Mouse (Mus musculus): ENCODE results near the gene Il20ra.
A peak's percentile ranks its signal among the peaks of the same experiment; 100 is the strongest.
"Not testable (repeated sequence)": the region's sequence is repeated elsewhere in the genome, so short reads cannot be mapped to it uniquely, and the experiment has no call there.

Gene Il20ra

DNA sequence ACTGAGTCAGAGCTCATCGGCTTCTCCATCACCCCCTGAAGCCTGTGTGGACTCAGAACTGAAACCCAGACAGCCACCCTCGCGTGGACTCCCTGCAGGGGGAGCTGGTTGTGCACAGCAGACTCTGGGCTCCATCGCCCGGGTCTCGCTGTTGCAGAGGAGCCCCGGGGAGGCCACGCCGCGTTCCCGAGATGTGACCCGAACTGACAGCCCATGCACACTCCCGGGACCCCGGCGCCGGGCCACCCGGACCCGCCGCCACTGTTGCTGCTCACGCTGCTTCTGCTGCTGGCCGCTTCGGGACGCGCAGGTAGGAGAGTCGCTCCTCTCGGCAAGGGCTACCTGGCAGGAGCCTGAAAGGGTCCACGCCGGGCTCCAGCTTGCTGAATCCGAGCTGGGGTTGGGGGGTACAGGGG is at the start of gene Il20ra:
TSS of gene Il20ra (plus strand) at position 150 of the 416 bp plus-strand sequence.
- DNase-seq (ENCODE audit: low read depth, low spot score) = no peak

DNA sequence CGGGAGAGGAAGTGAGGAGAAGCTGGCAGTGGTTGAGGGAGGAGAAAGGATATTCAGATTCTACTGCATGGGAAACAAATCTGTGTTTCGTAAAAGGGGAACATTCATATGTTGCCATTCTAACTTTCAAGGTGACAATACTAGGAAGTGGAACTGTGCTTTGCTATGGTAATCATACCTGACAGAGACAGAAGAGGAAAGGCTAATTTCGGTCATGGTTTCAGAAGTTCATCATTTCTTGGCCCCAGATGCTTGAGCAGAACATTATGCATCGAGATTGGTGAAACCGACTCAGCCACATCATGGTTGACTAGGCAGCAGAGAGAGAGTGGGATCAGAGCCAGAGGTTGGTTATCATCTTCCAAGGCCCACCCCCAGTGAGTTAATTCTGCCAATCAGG is 43.4 kb upstream of the Il20ra start:
- no peak for DNase-seq (ENCODE audit: low read depth, low spot score)

DNA sequence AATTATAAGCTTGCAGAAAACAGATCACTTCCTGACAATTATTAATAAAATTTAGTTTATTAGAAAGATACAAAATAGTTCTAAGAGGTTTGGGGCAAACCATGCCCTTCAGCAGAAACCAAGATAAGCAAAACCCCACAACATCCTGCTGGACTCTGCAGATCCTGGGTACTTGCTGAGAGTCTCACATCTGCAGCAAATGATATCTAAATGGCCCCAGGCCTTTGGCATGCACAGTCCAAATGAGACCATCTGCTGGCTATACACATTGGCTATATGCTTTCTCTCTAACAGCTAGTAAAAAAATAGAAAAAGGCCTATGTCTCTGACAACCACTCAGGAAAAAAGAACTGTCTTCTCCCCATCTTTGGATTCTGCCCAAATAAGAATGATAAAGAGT is 40.4 kb upstream of the Il20ra start:
- DNase-seq (ENCODE audit: low read depth, low spot score) = no peak

DNA sequence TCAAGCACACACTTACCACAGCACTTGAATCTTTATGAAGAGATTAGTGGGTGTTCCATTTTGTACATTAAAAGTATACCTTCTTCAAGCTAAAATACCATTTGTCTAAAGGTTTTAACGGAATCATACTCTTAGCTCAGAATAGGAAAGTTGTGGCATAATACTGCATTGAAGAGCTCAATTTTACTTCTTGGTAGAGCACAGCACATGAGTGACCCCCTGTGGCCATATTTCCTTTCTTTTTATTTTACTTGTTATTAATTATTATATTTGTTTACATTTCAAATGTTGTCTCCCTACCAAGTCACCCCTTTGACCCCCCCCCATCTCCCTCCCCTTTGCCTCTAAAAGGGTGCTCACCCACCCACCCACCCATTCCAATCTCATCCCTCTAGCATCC is 39.2 kb upstream of the Il20ra start:
- no peak for DNase-seq (ENCODE audit: low read depth, low spot score)

DNA sequence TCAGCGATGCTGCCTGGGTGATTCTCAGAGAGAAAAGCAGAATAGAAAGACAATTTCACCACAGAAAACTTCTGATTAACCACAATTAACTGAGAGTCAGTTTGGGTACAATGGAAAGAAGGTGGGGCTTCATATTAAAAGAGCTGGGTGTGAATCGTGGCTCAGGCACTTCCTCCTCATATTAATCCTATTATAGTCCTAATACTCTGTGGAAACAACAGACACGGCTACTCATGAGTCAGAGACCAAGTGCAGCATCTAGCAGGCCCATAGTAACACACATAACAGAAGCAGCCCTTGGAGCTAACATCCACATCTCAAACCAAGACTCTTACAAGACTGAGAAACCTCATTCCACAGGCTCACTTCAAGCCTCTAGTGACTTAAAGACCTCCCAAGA is 24.7 kb upstream of the Il20ra start:
- no peak for DNase-seq (ENCODE audit: low read depth, low spot score)

DNA sequence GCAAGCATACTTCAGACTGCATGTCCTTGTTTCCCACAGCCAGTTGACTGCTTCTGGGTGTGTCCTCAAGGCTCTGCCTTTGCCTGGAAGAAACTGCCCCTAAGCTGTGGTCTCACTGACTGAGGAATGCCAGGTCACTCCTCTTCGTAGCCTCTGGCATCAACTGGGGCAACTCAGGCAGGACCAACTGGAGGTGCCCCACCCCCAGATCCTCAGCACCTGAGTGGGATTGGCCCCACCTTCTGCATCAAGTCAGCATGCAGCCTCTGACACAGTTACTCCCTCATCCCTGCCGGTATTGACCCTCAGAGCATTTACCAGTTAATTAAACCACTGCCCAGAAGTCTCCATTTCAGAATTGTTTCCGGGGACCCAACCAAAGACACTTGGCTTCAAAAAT is 21.1 kb upstream of the Il20ra start:
- DNase-seq (ENCODE audit: low read depth, low spot score) = no peak

DNA sequence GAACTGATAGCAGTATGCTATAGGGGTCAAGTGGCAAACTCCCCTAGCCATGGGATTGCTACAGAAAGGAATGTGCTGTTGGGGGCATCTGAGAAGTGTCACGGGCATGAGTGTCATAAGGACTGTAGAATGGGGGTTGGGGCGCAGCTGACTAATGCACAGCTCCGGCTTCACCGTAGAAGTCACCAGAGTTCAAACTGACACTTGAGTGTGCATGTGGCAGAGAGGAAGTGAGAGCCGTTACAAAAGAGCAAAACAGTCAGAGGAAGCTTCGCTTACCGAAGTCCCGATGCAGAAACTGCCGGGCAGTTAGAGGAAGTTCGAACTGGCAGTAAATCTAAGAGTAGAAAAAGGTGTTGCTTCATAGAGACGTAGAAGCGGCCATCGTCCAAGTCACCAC is 20.6 kb upstream of the Il20ra start:
- no peak for DNase-seq (ENCODE audit: low read depth, low spot score)

DNA sequence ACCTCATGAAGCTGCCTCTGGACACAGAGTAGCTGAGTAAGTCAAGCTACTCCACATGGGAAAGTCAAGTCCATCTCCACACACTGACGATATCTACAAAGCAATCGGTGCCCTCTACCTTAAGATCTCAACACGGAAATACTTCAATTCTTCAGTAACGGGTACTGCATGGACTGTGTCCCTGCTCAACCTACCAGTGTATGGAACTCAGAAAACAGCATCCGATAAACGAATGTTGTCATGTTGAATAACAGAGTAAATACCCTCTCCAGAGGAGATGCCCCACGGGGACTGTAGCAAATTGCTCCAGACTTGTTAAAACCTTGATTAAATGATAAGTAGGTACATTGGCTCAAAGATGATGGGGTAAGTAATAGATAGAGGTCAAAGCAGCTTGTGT is 20.0 kb upstream of the Il20ra start:
- DNase-seq (ENCODE audit: low read depth, low spot score) = no peak

DNA sequence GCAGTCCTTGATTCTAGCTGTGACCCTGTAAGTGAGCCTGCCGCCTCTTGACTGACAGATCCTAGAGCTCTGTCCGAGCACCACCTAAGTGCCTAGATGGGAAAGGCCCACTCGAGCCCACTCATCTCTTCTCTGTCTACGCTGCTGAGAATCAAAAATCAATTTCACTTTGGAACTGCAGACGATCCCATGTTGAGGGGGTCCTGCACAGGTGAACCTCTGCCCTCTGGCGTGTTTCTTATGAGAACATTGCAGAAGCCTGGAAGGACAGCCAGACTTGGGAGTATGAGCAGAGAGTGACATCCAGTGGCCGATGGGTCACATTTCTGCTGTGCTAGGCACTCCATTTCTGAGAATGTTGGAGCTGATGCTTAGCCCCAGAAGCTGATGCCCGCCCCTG is 19.4 kb upstream of the Il20ra start:
- no peak for DNase-seq (ENCODE audit: low read depth, low spot score)

DNA sequence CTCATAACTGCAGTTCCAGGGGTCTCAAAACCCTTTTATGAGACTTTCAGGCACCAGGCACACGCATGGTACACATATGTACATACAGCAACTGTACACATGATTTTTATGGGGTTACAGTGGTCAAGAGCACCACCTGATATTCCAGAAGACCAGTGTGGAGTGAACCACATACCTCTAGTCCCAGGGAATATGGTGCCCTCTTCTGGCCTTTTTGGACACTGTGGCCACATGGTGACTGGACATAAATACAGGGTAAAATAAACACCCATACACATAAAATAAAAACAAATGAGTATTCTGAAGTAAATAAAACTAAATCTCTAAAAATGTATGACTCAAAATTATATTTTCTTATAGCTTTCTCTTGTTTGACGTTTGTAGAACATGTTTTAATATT is 18.7 kb upstream of the Il20ra start:
- no peak for DNase-seq (ENCODE audit: low read depth, low spot score)

DNA sequence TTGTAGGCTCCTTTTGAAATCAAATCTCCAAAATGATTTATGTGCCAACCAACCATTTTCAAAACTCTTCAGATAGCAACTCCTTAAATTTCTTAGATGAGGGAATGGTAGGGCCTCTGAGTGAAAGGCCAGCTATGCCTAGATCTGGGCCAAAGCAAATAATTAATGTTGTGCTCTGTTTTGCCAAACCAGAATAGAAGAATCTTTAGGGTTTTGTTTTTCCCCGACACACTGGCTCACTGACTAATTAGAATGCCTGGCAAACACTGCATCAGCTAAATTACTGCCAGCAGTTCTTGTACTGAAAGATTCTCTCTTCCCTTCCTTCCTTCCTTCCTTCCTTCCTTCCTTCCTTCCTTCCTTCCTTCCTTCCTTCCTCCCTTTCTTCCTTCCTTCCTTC is 13.0 kb upstream of the Il20ra start:
- no peak for DNase-seq (ENCODE audit: low read depth, low spot score)

DNA sequence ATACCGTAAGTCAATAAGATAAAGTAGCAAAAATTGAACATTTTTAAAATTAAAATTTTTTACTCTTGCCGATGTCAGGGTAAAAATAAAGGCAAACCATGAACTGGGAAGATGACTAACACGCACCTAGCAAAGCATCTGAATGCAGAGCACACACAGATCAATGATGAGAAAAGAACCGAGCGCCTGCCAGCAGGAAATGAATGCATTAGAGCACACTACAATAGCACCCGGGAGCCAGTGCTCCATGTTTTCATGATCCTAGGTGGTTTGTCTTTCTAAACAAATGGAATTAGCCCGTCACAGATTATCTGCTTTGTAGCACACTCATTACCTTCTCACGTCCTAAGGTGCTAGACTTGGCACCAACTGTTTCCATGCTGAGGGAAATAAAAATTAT is 7.9 kb upstream of the Il20ra start:
- DNase-seq (ENCODE audit: low read depth, low spot score) = no peak

DNA sequence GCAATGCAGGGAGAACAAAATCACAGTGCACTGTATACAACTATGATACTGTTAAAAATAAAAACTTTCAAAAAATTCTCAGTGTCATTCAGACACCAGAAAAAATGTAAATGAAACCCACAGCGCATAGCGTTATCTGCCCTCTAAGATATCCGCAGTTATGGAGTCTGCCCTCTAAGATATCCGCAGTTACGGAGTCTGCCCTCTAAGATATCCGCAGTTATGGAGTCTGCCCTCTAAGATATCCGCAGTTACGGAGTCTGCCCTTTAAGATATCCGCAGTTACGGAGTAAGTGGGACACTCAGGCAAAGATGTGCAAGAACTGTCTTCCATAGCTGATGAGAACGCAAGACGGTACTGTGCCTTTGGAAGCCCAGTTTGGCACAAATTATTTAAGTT is 4.6 kb upstream of the Il20ra start:
- DNase-seq (ENCODE audit: low read depth, low spot score) = no peak

DNA sequence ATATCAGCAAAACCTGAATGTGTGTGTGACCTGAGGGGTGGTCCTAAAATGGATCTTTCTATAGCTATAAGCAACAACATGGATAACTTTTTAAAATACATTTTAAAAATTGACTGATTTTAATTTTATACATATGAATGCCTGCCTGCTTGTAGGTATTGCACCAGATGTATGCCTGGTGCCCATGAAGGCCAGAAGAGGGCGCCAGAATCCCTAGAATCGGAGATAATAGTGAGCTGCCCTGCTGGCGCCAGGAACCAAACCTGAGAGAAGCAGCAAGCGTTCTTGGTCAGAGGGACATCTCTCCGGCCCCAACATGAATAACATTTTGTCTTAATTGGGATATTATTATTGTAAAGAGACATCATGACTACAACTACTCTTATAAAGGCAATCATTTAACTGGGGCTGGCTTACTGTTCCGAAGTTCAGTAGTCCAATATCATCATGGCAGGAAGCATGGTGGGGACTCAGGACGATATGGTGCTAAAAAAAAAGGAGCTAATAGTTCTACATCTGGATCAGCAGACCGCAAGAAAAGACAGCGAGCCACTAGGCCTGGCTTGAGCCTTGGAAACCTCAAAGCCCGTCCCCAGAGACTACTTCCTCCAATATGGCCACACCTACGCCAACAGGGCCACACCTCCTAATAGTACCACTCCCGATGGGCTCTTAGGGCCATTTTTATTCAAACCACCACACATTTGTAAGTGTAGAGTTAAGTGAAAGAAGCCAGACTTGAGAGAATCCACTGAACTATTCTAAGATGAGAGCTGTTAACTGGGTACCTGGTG is 3.9 kb upstream of the Il20ra start:
- peak; percentile 17 for DNase-seq (ENCODE audit: low read depth, low spot score)

DNA sequence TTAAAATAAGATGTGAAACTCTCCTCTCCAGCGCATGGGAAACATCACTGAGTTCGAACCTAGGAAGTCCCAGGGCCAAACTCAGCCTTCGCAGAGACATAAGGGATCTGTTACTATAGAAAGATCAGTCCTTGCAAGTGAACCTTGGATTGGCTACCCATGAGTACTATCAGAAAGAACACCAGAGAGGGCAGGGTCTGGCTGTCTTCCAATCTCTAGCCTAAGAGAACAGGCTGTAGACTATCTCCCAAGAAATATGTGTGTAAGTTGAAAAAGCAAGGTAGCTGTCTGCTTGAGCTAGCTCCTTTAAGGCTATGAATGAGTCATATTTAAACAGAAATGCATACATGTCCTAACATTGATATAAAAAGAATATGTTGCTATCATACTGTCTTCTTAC is 1.4 kb upstream of the Il20ra start:
- no peak for DNase-seq (ENCODE audit: low read depth, low spot score)

DNA sequence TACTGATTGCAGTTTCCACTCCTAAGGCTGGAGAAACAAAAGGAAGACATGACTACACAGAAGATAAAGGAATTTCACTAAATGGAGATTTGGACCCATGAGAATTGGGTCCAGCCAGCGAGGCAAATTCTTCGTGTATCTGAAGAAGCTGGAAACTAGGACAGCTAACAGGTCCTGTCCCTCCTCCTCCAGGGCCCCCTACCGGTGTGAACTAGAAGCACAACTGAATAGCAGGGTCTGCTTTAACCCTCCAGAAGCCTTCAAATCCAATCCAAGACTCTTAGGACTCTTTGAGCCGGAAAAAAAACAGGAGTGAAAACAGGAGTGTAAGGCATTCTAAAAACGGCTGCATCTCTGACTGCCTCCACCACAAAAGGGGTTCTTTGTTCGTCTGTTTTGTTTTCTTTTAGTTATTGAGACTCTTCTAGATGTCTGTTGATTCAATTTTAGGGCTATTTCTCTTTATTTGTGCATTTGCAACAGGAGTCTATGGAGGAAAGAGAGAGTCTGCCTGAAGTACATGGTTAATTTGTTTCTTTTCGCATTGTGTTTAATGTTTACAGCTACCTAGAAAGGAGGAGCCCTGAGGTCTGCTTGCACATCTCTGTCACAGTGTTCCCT is 709 bp upstream of the Il20ra start:
- DNase-seq (ENCODE audit: low read depth, low spot score) = no peak

DNA sequence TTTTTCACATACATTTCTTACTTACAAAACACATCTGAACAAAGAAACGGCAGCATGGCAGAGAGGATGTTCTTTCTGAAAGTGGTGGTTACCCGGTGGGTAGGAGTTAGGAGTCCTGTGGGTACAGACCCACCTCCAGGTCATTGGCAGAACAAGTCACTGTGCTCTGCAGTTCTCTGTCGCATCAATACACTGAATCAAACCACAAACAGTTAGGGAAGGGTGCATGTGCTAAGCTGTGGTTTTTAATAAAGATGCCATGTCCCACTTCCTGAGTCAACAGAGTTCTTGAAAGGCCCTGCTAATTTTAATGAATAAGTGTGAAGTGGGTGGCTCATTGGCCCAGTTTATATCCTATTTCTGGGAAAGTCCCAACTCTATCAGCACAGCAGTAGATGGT is 6.3 kb downstream of the Il20ra start:
- no peak for DNase-seq (ENCODE audit: low read depth, low spot score)

DNA sequence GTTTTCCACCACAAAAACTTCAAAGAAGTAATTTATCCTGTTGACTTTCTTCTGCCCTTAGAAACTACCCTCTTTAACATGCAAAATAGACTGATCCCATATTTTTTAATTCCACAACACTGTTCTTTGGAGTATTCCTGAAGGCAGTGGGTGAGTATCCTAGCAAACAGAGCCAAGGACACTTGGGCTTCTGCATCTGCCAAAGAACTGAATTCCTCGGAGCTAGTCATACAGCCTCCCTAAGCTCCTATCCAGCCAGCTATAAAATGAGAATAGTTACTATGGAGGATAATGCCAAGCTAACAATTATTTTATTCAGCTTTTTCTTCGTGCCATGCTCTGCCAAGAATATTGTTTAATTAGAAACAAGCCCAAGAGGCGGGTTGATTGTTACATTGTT is 9.9 kb downstream of the Il20ra start:
- no peak for DNase-seq (ENCODE audit: low read depth, low spot score)

DNA sequence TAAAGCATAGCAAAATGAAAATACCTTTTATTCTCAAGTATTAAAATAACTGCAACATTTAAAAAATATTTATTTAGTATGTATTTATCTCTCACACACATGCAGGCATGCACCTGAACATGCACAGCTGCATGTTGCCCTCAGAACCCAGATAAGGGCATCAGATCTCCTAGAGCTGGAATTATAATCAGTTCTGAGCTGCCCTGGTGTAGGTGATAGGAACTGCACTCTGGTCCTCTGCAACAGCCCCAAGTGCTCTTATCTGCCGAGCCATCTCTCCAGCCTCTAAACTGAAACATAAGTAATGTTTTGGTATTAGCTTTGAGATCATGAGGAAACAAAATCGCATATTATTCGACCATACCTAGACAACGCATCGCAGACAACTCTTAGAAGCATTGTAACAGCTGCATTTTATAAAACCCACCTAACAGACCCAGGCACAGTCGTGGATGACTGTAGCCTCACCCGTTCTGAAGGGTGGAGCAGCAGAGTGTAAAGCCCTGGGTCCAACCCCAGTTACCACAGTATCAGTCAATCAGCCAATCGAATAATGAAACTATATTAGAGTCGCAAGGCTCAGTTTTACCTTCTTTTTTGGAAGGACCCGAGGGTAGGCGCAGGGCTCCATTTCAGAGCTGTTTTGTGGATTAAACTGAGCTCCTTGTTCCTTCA is 11.9 kb downstream of the Il20ra start:
- no peak for DNase-seq (ENCODE audit: low read depth, low spot score)

DNA sequence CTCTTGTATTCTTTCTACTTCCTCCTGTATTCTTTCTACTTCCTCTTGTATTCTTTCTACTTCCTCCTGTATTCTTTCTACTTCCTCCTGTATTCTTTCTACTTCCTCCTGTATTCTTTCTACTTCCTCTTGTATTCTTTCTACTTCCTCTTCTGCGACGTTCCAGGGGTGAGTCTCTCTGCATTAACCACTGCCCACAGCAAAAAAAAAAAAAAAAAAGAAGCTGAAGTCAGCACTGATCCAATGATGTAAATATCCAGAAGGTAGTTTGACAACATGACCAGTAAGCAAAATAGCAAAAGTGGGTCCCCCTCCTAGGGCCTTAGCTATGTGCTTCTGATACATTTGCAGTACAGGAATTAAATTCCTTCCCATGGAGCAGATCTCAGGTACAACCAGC is 26.1 kb downstream of the Il20ra start:
- not testable (repeated sequence) for DNase-seq (ENCODE audit: low read depth, low spot score)

DNA sequence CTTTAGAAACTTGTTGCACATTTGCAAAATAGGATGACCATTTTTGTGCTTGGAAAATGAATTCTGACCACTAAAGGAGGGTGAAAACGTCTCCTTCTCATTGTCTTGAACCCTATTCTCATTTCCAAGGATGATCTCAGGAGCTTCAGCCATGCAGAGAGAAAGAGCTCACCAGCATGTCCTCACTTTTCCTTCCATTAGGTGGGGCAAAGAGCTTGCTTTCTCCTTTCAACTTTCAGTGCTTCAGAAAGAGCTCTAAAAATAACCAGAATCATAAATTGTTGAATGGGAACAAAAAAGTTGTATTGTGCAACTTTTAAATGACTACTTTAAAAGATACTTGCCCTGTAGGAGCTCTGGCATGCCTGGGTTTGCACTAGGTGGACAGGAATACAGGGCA is 33.3 kb downstream of the Il20ra start:
- DNase-seq (ENCODE audit: low read depth, low spot score) = no peak

DNA sequence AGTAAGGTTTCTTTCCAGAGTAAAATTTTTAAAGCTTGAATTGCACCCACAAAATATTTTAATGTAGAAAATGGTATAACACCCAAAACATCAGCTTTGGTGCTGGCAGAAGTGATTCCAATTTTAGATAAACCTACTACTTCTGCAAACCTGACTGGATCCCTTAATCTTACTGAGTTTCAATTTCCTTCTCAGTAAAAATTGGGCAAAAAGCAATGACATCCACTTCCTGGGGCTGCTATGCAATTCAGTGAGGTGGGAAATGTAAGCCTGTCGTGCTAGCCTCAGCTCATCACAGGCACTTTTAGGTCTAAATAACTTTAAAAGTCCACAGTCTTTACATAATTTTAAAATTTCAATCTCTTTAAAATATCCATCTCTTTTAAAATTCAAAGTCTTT is 33.8 kb downstream of the Il20ra start:
- no peak for DNase-seq (ENCODE audit: low read depth, low spot score)

DNA sequence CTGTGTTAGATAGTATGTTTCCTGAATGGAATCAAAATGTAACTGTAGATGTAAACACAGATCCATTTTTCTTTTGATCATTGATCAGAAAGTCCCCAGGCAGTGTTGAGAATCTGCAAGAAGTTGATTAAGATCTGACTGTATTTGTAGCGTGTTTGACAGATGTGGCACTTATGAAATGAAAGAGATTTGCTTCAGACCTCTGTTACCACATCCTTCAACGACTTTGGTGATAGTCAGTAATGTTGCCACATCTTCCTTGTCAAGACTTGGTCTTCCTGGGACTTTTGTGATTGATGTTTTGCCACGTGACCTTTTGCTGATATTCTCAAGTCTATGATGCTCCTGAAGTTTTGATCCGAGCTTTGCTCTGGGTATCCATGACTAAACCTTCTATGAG is 35.3 kb downstream of the Il20ra start:
- DNase-seq (ENCODE audit: low read depth, low spot score) = no peak

All from c-Kit-negative CD71-positive TER-119-positive erythroid progenitor cells, embryonic 14.5 days (primary cell).